Mouse (Mus musculus) forebrain, embryonic 16.5 days (tissue): Measurements from ENCODE around the gene Reep6. TPM values are rescaled to one million over a fixed set of nuclear protein-coding genes. Genes with fewer than 3 reads are reported as not detected.
A peak's percentile ranks its signal among the peaks of the same experiment; 100 is the strongest.

ENCODE experiments used
- ATAC-seq: fragments of 200-750 bp; cut with Nextera tagmentation; 2 replicates; pipeline ENCODE4 v1.8.0; 2017; ENCODE audit warnings: mild to moderate bottlenecking, moderate library complexity
- H3K27ac ChIP-seq: fragments of 300-500 bp; sonication (generic); 2 replicates; pipeline ENCODE4 v1.5.1; 2014; ENCODE audit warnings: low read length, control low read depth
- H3K27me3 ChIP-seq: fragments of 300-500 bp; sonication (generic); replicated peaks from 2 replicates; pipeline ENCODE4 v1.6.1; 2014; ENCODE audit warnings: low read length; ENCODE audit not compliant: control insufficient read depth, insufficient read depth
- H3K36me3 ChIP-seq: fragments of 300-500 bp; sonication (generic); 2 replicates; pipeline ENCODE4 v1.6.1; 2014; ENCODE audit not compliant: control insufficient read depth, insufficient read depth
- H3K4me1 ChIP-seq: fragments of 300-500 bp; sonication (generic); replicated peaks from 2 replicates; pipeline ENCODE4 v1.6.1; 2014; ENCODE audit warnings: low read length; ENCODE audit not compliant: control insufficient read depth, insufficient read depth
- H3K4me2 ChIP-seq: fragments of 300-500 bp; sonication (generic); 2 replicates; pipeline ENCODE4 v1.6.1; 2014; ENCODE audit warnings: mild to moderate bottlenecking, low read length, control low read depth
- H3K4me3 ChIP-seq: fragments of 300-500 bp; sonication (generic); replicated peaks from 2 replicates; pipeline ENCODE4 v1.5.1; 2014; ENCODE audit warnings: mild to moderate bottlenecking, low read length, control low read depth
- H3K9ac ChIP-seq: fragments of 300-500 bp; sonication (generic); replicated peaks from 2 replicates; pipeline ENCODE4 v1.6.1; 2014; ENCODE audit warnings: low read depth, low read length, control low read depth
- H3K9me3 ChIP-seq: fragments of 300-500 bp; sonication (generic); 2 replicates; pipeline ENCODE4 v1.6.1; 2016; ENCODE audit warnings: low read length; ENCODE audit not compliant: control insufficient read depth
- WGBS: fragments of 180-500 bp; shearing (Covaris S2); extraction: QIAGEN DNeasy Blood & Tissue Kit; methylation state at CpG from one replicate; pipeline ENCODE4 v1.1.7; 2014; 5-methylcytosine and 5-hydroxymethylcytosine counted together
- polyA plus RNA-seq: library from polyadenylated mRNA; unstranded; fragments of >200 nt; fragmentation: Nextera tagmentation; extraction: Ambion mirVana; gene quantifications from 2 replicates; pipeline ENCODE4 v1.2.1, GENCODE M21; 2015

Reep6 gene
- polyA plus RNA-seq, 1 experiment from 2014 or later, result 3.2 TPM

DNA sequence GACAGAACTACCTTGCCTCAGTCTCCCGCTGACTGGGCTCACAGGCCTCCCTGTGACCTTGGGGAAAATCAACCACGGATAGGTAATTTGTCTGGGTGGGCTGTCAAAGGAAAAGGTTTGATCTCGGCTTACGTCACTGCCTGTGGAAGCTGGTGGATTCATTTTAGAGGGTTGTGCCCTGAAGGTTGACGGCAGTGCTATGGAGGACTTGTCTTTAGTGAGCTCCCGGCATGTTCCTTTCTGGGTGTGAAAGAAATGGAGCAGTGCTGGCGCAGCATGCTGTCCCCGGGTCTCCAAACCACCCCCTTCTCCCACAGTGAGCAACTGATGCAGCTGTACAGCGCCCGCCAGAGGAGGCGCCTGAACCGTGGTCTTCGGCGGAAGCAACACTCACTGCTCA lies 36.4 kb upstream of the Reep6 start:
- 18% methylated on average over 14 of the region's 14 CpGs for WGBS

DNA sequence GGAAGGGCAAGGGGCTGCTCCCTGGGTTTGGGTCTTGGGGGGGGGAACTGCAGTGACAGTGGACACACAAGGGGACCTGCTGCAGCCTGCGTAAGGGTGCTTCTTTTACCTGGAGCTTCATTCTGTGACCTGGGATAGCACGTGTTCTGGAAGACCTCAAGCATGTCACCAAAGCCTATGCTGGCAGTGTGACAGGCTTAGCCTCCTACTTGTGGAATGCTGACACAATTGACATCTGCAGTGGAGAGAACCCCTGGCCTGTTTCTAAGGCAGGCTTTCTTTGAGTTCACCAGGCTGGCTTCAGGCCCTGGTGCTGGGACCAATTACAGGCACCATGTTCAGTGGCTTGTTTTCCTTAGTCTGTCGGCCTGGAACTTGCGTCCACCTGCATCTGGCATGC lies 35.4 kb upstream of the Reep6 start:
- no peak overlapping the region; the same call in 1 of the 2 replicates for H3K27ac ChIP-seq
- 82% methylated on average over 4 of the region's 4 CpGs for WGBS
- H3K27me3 ChIP-seq, result no peaks in the 10 kb centered on the region
- no peak overlapping the region for H3K9ac ChIP-seq
- H3K36me3 ChIP-seq, result peaks cover 11% of the 10 kb centered on the region
- H3K9me3 ChIP-seq, result no peaks in the 10 kb centered on the region
- no peak overlapping the region for H3K4me3 ChIP-seq
- ATAC-seq, result no peak
- peaks cover 51% of the 10 kb centered on the region for H3K4me1 ChIP-seq
- H3K4me2 ChIP-seq, result no peak overlapping the region

More for the DNA sequence above, 36.4 kb upstream of the Reep6 start:
- no peak for ATAC-seq
- H3K9me3 ChIP-seq, result no peaks in the 10 kb centered on the region
- H3K4me1 ChIP-seq, result peaks cover 47% of the 10 kb centered on the region
- H3K27ac ChIP-seq, result no peak overlapping the region
- peak overlapping the region; percentile 95 for H3K9ac ChIP-seq
- H3K4me2 ChIP-seq, result peak overlapping the region; percentile 89
- peak overlapping the region; percentile 87 for H3K4me3 ChIP-seq
- peaks cover 11% of the 10 kb centered on the region for H3K36me3 ChIP-seq
- H3K27me3 ChIP-seq, result no peaks in the 10 kb centered on the region

DNA sequence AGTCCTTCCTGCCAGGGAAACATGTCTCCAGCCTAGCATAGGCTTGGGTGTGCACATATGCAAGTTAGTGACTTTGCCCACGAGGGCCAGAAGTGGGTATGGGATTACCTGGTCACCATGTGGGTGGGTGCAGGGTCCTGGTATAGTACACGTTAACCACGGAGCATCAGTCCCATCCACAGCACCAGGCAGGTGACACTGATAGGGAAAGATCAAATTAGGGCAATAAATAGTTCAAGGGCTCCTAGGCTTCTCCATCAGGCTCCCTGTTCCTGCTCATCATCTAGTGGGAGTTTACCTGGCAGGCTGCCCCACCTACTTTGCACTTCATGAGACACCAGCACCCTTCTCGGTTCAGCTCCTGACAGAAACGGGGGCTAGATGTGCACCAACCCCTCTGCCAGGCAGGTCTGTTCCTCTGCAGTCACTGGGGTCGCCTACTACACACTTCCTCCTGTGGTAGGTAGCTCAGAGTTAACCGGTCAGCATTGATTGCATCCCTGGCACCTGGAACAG lies 34.9 kb upstream of the Reep6 start:
- H3K27ac ChIP-seq, result peak overlapping the region; percentile 83; the same call in 1 of the 2 replicates
- no peaks in the 10 kb centered on the region for H3K9me3 ChIP-seq
- peaks cover 11% of the 10 kb centered on the region for H3K36me3 ChIP-seq
- H3K4me3 ChIP-seq, result no peak overlapping the region
- WGBS, result 54% methylated on average over 7 of the region's 7 CpGs
- ATAC-seq, result no peak
- H3K9ac ChIP-seq, result no peak overlapping the region
- H3K27me3 ChIP-seq, result no peaks in the 10 kb centered on the region
- no peak overlapping the region for H3K4me2 ChIP-seq
- peaks cover 52% of the 10 kb centered on the region for H3K4me1 ChIP-seq

DNA sequence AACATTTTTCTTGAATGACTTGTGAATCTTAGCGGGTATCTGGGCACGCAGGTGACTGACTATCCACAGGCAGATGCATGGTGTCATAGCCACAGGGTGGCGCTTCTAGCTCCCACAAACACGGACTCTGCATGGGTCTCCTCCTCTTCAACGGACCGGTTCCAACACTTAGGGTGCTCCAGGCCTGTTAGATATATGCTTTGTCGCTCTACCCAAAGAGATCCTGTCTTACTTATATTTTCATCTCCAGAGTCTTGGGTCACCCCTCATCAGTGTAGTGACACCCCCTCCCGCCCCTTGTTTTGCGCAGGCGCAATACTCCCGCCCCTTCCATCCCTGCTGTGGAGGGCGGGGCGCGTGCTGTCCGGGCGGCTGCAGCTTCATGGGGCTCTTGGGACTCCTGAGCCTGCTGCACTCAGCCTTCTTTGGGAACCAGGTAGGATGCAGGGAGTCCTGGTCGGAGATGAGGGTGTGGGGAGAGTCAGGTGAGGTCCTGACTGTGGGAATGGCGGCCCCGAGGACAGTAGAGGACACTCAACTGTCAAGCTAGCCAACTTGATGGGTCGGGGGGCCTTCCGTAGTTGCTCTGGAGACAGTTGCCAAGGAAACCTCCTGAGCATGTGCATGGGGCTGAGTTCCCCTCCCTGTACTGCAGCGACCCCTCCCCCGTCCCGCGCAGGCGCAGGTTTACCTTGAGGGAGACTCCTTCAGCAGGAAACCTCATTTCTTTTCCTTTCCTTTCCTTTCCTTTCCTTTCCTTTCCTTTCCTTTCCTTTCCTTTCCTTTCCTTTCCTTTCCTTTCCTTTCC lies 33.9 kb upstream of the Reep6 start, which contains the start of gene Apc2:
Apc2 (plus strand) TSS at position 360 of the 808 bp plus-strand sequence.
- Histone ChIP-seq H3K4me1 (peaks cover 59% of the 10 kb centered on the region), H3K4me3 (peak within 1 kb of the TSS; percentile 43), H3K27ac (peak within 1 kb of the TSS; percentile 83), H3K27me3 (no peaks in the 10 kb centered on the region), H3K36me3 (peaks cover 11% of the 10 kb centered on the region), H3K9me3 (no peaks in the 10 kb centered on the region), H3K9ac (peak within 1 kb of the TSS; percentile 46), H3K4me2 (peak within 1 kb of the TSS; percentile 55)
- peak; percentile 59 for ATAC-seq
- WGBS, result under 1% methylated on average over 26 of the region's 26 CpGs

DNA sequence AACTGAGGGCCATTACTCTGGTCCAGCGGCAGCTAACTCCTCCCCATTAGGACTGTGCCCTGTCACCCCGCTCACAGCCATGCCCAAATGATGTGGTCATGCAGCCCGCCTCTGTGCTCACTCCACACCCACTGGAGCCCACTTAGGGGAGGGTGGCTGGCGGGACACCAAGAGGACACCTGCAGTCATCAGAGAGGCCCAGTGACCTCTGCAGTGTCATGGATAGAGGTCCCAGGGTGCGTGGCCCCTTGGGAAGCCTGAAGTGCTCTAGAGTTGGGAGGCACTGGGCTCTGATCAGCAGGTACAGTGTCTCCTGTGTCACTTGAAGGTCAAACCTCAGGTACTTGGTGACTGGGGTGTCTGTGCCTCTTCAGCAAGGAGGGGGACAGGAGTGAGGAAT lies 32.9 kb upstream of the Reep6 start:
- WGBS, result 83% methylated on average over 5 of the region's 5 CpGs
- Histone ChIP-seq H3K27me3 (no peaks in the 10 kb centered on the region), H3K27ac (peak overlapping the region; percentile 83), H3K4me3 (peak overlapping the region; percentile 43), H3K9ac (peak overlapping the region; percentile 46), H3K36me3 (peaks cover 11% of the 10 kb centered on the region), H3K4me2 (peak overlapping the region; percentile 55), H3K9me3 (no peaks in the 10 kb centered on the region), H3K4me1 (peaks cover 62% of the 10 kb centered on the region)
- no peak for ATAC-seq

DNA sequence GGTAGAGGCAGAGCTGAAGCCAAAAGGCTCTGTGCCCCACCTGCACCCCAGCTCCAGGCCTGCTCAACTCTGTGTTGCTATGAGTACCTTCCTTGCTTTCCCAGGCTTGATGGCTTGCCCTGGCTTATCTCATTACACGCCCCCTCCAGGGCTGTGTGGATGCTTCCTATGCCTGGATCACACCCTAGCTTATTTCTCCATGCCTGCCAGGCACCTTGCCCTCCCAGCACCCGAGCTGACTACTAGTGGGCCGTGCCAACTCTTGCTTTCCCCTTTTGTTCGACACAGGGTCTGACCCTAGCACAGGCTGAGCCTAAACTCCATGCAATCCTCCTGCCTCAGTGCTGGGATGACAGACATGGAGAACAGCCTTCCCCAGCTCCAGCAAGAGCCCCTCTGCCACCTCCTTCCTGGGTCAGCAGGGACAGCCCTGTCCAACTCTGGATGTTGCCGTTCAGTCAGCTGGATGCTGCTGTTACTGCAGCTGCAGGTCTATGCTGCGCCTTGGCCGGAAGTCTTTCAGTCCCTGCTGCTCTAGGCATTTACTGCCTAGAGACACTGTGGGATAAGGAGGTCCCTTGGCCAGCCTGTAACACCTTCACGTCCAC lies 32.1 kb upstream of the Reep6 start:
- H3K4me1 ChIP-seq, result peaks cover 68% of the 10 kb centered on the region
- H3K27ac ChIP-seq, result no peak overlapping the region
- H3K9me3 ChIP-seq, result no peaks in the 10 kb centered on the region
- H3K9ac ChIP-seq, result peak overlapping the region; percentile 30
- WGBS, result 74% methylated on average over 8 of the region's 8 CpGs
- peaks cover 14% of the 10 kb centered on the region for H3K36me3 ChIP-seq
- ATAC-seq, result no peak
- H3K4me3 ChIP-seq, result no peak overlapping the region
- H3K27me3 ChIP-seq, result no peaks in the 10 kb centered on the region
- H3K4me2 ChIP-seq, result peak overlapping the region; percentile 24; the same call in 1 of the 2 replicates

DNA sequence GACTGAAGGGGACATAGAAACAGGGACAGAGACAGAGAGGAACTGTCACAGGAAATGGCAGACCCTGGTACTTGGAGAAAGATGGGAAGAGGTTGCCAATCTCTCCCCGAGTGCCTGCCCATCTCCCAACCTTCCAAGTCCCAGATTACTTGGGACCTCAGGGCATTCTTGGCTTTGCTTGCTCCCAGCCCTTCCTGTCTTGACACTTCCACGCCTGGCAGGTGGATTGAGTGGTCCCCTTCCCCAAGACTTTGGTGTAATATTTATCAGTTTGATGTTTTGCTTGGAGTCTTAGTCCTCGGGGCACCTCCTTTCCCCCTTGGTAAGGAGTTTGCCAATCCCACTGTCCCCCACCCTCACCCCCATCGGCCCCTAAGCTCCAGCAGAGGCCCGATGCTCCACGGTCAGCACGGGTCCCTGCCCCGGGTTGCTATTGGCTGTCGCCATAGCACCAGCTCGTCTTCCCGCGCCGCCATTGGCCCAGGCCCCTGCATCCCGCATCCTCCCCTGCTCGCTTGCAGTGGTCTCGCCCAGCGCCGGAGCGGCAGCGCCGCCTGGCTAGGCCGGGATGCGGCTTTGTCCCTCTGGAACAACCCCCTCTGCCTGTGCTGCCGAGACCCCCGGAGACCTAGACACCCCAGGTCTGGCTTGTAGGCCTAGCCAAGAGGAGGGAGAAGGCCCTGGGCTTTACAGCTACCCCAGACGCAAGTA lies 31.0 kb upstream of the Reep6 start:
- Histone ChIP-seq H3K4me3 (peak overlapping the region; percentile 57), H3K4me1 (peaks cover 70% of the 10 kb centered on the region), H3K27me3 (no peaks in the 10 kb centered on the region), H3K9ac (peak overlapping the region; percentile 89), H3K27ac (peak overlapping the region; percentile 94), H3K4me2 (peak overlapping the region; percentile 90), H3K9me3 (no peaks in the 10 kb centered on the region), H3K36me3 (peaks cover 15% of the 10 kb centered on the region)
- peak; percentile 77 for ATAC-seq
- 2% methylated on average over 26 of the region's 26 CpGs for WGBS

DNA sequence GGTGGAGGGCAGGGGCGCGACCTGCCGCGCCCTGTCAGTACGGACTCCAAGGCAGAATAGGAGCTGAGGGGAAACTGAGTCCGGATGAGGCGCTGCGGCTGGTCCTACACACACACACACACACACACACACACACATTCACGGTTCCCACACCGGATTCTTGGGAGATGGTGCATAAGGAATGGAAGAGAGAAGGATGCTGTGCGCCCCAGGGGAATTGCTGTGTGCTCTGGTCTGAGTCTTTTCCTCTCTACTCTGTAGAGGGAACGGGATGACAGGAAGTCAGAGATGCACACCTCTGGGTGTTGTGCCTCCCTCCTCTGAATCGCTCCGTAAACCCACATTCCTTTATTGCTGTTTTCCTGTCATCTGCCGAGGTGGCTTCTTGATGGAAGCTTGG lies 30.5 kb upstream of the Reep6 start:
- H3K9ac ChIP-seq, result peak overlapping the region; percentile 89
- peaks cover 9% of the 10 kb centered on the region for H3K36me3 ChIP-seq
- H3K4me1 ChIP-seq, result peaks cover 72% of the 10 kb centered on the region
- no peak for ATAC-seq
- WGBS, result 2% methylated on average over 15 of the region's 15 CpGs
- H3K27ac ChIP-seq, result peak overlapping the region; percentile 94
- peak overlapping the region; percentile 57 for H3K4me3 ChIP-seq
- H3K9me3 ChIP-seq, result no peaks in the 10 kb centered on the region
- H3K27me3 ChIP-seq, result no peaks in the 10 kb centered on the region
- peak overlapping the region; percentile 90 for H3K4me2 ChIP-seq

DNA sequence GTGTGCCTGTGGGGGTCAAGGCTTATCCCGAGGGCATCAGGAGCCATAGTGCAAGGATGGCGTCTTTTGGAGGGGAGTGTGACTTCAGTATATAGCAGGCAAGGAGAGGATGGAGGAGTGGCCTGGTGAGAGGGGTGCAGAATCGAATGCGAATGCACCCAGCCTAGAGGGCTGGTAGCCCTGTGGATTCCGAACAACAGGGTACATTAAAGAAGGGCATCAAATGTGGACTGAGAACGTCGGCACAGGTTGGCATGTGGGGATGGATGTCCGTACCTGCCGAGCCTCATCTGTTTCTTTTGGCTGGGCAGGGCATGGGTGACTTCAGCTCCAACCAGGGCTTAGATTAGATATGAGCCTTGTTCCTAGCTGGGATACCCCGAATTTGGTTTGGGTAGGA lies 29.9 kb upstream of the Reep6 start:
- H3K4me1 ChIP-seq, result peaks cover 72% of the 10 kb centered on the region
- WGBS, result 40% methylated on average over 10 of the region's 10 CpGs
- H3K36me3 ChIP-seq, result peaks cover 6% of the 10 kb centered on the region
- ATAC-seq, result no peak
- H3K27me3 ChIP-seq, result no peaks in the 10 kb centered on the region
- peak overlapping the region; percentile 57 for H3K4me3 ChIP-seq
- H3K4me2 ChIP-seq, result peak overlapping the region; percentile 90
- no peaks in the 10 kb centered on the region for H3K9me3 ChIP-seq
- peak overlapping the region; percentile 89 for H3K9ac ChIP-seq
- H3K27ac ChIP-seq, result peak overlapping the region; percentile 94
